Mouse (Mus musculus) midbrain, embryonic 14.5 days (tissue): ENCODE data around the gene Smad3. TPM values are rescaled to one million over a fixed set of nuclear protein-coding genes. Genes with fewer than 3 reads are reported as not detected.

Source experiments
- ATAC-seq: fragments of 200-750 bp; cut with Nextera tagmentation; 2 replicates; pipeline ENCODE4 v1.8.0; 2017; ENCODE audit warnings: moderate number of reproducible peaks, moderate library complexity; ENCODE audit not compliant: low FRiP score, low TSS enrichment
- DNase-seq: peaks from one replicate; pipeline ENCODE4 v3.0.0-alpha.2; 2015
- H3K27ac ChIP-seq: fragments of 300-500 bp; sonication (generic); replicated peaks from 2 replicates; pipeline ENCODE4 v1.5.1; 2014; ENCODE audit warnings: mild to moderate bottlenecking, low read depth, low read length, moderate library complexity
- H3K27me3 ChIP-seq: fragments of 300-500 bp; sonication (generic); 2 replicates; pipeline ENCODE4 v1.6.1; 2014; ENCODE audit warnings: low read length, control low read depth, mixed read lengths; ENCODE audit not compliant: control insufficient read depth, insufficient read depth
- H3K36me3 ChIP-seq: fragments of 300-500 bp; sonication (generic); 2 replicates; pipeline ENCODE4 v1.6.1; 2014; ENCODE audit warnings: low read length, control low read depth; ENCODE audit not compliant: control insufficient read depth, insufficient read depth
- H3K4me1 ChIP-seq: fragments of 300-500 bp; sonication (generic); 2 replicates; pipeline ENCODE4 v1.6.1; 2014; ENCODE audit warnings: mild to moderate bottlenecking, antibody characterized with exemption, low read length, control low read depth; ENCODE audit not compliant: control insufficient read depth, insufficient read depth
- H3K4me2 ChIP-seq: fragments of 300-500 bp; sonication (generic); 2 replicates; pipeline ENCODE4 v1.6.1; 2014; ENCODE audit warnings: mild to moderate bottlenecking, low read length, moderate library complexity
- H3K4me3 ChIP-seq: fragments of 300-500 bp; sonication (generic); replicated peaks from 2 replicates; pipeline ENCODE4 v1.5.1; 2014; ENCODE audit warnings: low read depth, low read length
- H3K9ac ChIP-seq: fragments of 300-500 bp; sonication (generic); replicated peaks from 2 replicates; pipeline ENCODE4 v1.6.1; 2014; ENCODE audit warnings: mild to moderate bottlenecking, low read length, moderate library complexity
- H3K9me3 ChIP-seq: fragments of 300-500 bp; sonication (generic); 2 replicates; pipeline ENCODE4 v1.6.1; 2016; ENCODE audit warnings: low read length, control low read depth, mixed read lengths; ENCODE audit not compliant: control insufficient read depth
- WGBS: fragments of 180-500 bp; shearing (Covaris S2); extraction: QIAGEN DNeasy Blood & Tissue Kit; methylation state at CpG from one replicate; pipeline ENCODE4 v1.1.7; 2014; 5-methylcytosine and 5-hydroxymethylcytosine counted together
- polyA plus RNA-seq: library from polyadenylated mRNA; unstranded; fragments of >200 nt; fragmentation: Nextera tagmentation; extraction: Ambion mirVana; gene quantifications from 2 replicates; pipeline ENCODE4 v1.2.1, GENCODE M21; 2014

The Smad3 gene
- polyA plus RNA-seq, 1 experiment from 2014 or later, result 7.7 TPM

DNA sequence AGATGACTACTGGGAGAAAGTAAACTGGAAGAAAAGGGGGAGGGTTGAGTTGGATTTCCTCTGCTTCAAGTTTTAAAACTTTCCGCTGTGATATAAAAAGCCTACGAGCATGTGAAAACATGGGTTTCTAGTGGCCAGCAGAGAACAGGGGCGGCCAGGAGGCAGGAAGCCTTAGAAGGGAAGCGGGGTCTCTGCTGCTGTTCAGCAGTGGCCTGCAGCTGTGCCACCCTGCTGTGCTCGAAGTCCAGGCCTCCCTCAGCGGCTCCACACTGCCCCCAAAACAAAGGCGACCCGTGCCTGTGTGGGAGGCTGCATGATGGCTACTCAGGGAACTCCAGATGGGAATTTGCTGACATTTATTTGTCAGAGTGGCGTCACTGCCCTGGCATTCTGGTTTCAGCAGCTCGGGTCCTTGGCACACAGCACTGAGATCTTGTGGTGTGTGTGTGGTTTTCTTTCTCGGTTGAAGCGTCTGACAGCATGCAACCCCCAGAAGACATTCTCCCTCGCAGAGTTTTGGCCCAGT is 146.9 kb downstream of the Smad3 start:
- ATAC-seq (no peak), DNase-seq (peak; percentile 34)
- 16% methylated on average over 13 of the region's 13 CpGs for WGBS
- Histone ChIP-seq H3K4me2 (no peak overlapping the region), H3K27me3 (no peaks in the 10 kb centered on the region), H3K27ac (no peak overlapping the region), H3K9ac (no peak overlapping the region), H3K4me3 (no peak overlapping the region), H3K4me1 (peaks cover 12% of the 10 kb centered on the region; the same call in 1 of the 2 replicates), H3K9me3 (no peaks in the 10 kb centered on the region), H3K36me3 (no peaks in the 10 kb centered on the region)

DNA sequence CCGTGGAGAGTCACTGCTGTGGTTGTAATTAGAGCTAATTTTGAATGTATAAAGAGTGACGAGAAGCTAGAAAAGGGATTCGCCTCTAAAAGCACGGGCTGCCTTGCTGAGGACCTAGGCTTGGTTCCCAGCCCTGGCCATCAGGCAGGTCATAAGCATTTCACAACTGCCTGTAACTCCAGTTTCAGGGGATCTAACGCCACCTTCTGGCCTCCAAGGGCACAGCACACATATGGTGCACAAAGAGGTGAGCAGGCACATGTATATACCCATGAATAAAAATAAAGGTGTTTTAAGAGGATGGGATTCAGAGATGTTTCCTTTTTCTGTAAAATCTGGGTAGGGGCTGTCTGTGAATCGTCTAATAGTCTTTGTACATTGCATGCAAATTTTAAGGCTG is 147.6 kb downstream of the Smad3 start:
- no peak for DNase-seq
- H3K4me1 ChIP-seq, result peaks cover 12% of the 10 kb centered on the region; the same call in 1 of the 2 replicates
- H3K36me3 ChIP-seq, result no peaks in the 10 kb centered on the region
- H3K9ac ChIP-seq, result no peak overlapping the region
- 88% methylated on average over 6 of the region's 6 CpGs for WGBS
- ATAC-seq, result no peak
- no peaks in the 10 kb centered on the region for H3K27me3 ChIP-seq
- no peak overlapping the region for H3K4me3 ChIP-seq
- H3K4me2 ChIP-seq, result no peak overlapping the region
- no peaks in the 10 kb centered on the region for H3K9me3 ChIP-seq
- H3K27ac ChIP-seq, result no peak overlapping the region

DNA sequence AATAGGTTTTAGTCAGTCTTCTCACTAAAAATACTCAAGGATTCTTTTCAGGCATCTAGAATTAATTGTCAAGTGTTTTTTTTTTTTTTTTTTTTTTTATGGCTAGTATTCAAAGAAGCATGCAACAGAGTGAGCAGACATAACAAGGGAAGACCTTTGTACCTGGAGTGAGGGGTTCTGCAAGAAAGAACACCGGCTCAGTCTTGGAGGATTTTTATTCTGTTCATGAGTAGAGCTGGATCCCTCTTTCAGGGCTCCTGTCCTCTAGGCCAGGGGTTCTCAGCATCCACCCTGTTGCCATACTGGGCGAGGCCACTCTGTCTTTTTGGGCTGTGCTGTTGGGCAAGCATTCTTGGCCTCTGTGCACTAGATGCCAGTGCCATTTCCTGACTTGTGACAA is 148.0 kb downstream of the Smad3 start:
- WGBS, result 98% methylated on average over 2 of the region's 2 CpGs
- no peaks in the 10 kb centered on the region for H3K36me3 ChIP-seq
- DNase-seq (no peak), ATAC-seq (no peak)
- H3K9me3 ChIP-seq, result no peaks in the 10 kb centered on the region
- H3K9ac ChIP-seq, result no peak overlapping the region
- no peaks in the 10 kb centered on the region for H3K27me3 ChIP-seq
- no peak overlapping the region for H3K4me2 ChIP-seq
- H3K4me3 ChIP-seq, result no peak overlapping the region
- H3K27ac ChIP-seq, result no peak overlapping the region
- H3K4me1 ChIP-seq, result peaks cover 12% of the 10 kb centered on the region; the same call in 1 of the 2 replicates

DNA sequence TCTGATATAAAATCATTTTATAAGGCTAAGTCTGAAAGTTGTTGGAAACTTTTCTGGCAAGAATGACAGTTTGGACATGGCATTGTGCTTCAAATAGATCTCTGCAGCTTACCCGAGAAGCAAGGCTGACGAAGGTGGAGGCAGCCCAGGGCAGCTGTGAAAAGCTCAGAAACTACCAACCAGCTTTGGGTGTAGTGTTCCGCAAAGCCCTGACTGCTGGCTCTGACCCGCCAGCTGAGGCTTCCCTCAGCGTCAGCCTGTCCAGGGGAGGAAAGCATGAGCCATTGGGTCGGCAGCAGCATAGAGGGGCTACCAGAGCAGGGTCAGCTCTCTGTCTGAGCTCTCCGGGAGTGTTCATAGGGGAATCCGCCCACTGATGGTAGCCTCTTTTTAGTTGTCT is 148.5 kb downstream of the Smad3 start:
- Histone ChIP-seq H3K9me3 (no peaks in the 10 kb centered on the region), H3K36me3 (no peaks in the 10 kb centered on the region), H3K4me3 (no peak overlapping the region), H3K9ac (no peak overlapping the region), H3K4me1 (peaks cover 12% of the 10 kb centered on the region; the same call in 1 of the 2 replicates), H3K4me2 (no peak overlapping the region), H3K27ac (no peak overlapping the region), H3K27me3 (no peaks in the 10 kb centered on the region)
- 68% methylated on average over 8 of the region's 8 CpGs for WGBS
- ATAC-seq, result no peak
- DNase-seq, result no peak

DNA sequence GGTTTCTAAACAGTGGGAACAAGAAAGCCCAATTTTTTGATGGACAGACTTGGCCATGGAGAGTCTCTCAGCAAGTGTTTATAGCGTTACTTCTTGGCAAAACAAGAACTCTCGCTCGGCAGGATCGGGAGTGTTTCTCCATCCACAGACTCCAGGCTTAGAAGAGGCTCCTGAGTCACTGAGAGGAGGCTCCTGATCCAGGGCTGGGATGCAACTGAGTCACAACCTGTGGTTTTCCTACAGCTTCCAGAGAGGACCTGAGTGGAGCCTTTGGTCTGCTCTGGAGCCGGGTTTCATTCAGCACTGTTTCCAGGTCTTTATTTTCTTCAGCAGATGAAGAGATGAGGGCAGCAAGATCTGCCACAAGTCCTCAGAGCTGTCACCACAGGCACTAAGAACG is 149.8 kb downstream of the Smad3 start:
- Histone ChIP-seq H3K27me3 (no peaks in the 10 kb centered on the region), H3K4me1 (peaks cover 18% of the 10 kb centered on the region), H3K4me2 (no peak overlapping the region), H3K27ac (no peak overlapping the region), H3K36me3 (no peaks in the 10 kb centered on the region), H3K9ac (no peak overlapping the region), H3K4me3 (no peak overlapping the region), H3K9me3 (no peaks in the 10 kb centered on the region)
- ATAC-seq (no peak), DNase-seq (no peak)
- 74% methylated on average over 6 of the region's 6 CpGs for WGBS

DNA sequence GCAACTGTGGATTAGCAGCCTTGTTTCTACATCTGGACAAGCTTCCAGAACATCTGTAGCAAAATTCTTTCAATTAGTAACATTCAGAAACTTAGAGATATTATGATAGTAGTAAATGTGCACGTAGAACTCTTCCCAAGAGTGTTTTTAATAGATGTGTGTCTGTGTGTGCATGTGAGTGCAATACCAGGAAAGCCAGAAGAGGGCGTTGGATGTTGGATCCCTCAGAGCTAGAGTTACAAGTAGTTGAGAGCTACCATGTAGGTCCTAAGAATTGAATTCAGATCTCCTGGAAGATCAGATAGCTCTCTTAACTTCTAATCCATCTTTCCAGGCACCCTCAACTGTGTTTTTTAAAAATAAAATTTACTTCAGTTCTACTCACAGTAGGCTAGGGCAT is 151.2 kb downstream of the Smad3 start:
- H3K4me3 ChIP-seq, result no peak overlapping the region
- peaks cover 18% of the 10 kb centered on the region for H3K4me1 ChIP-seq
- H3K9me3 ChIP-seq, result no peaks in the 10 kb centered on the region
- H3K27ac ChIP-seq, result no peak overlapping the region
- H3K36me3 ChIP-seq, result no peaks in the 10 kb centered on the region
- DNase-seq (no peak), ATAC-seq (no peak)
- no peaks in the 10 kb centered on the region for H3K27me3 ChIP-seq
- no peak overlapping the region for H3K4me2 ChIP-seq
- 75% methylated on average over 2 of the region's 2 CpGs for WGBS
- H3K9ac ChIP-seq, result no peak overlapping the region

DNA sequence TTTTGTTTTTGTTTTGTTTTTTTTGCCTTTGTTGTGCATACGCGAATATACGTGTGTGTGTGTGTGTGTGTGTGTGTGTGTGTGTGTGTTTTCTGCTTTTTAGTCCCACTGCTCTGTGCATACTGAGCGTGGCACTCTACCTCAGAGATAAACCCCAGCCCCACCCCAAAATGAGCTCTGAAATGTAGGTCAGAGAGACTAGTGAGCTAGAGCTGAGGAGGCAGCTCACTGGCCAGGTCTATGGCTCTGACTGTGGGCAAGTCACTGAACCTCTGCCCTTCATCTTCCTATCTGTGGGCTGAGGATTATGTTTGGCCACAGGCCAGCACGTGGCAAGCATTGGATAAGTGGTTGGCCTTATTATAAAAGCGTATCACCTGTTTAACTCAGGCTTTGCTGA is 153.9 kb downstream of the Smad3 start:
- Histone ChIP-seq H3K36me3 (no peaks in the 10 kb centered on the region), H3K4me2 (peak overlapping the region; percentile 72), H3K9me3 (no peaks in the 10 kb centered on the region), H3K4me1 (peaks cover 10% of the 10 kb centered on the region), H3K9ac (no peak overlapping the region), H3K27ac (no peak overlapping the region), H3K4me3 (no peak overlapping the region), H3K27me3 (no peaks in the 10 kb centered on the region)
- ATAC-seq (no peak), DNase-seq (no peak)
- 66% methylated on average over 6 of the region's 6 CpGs for WGBS

DNA sequence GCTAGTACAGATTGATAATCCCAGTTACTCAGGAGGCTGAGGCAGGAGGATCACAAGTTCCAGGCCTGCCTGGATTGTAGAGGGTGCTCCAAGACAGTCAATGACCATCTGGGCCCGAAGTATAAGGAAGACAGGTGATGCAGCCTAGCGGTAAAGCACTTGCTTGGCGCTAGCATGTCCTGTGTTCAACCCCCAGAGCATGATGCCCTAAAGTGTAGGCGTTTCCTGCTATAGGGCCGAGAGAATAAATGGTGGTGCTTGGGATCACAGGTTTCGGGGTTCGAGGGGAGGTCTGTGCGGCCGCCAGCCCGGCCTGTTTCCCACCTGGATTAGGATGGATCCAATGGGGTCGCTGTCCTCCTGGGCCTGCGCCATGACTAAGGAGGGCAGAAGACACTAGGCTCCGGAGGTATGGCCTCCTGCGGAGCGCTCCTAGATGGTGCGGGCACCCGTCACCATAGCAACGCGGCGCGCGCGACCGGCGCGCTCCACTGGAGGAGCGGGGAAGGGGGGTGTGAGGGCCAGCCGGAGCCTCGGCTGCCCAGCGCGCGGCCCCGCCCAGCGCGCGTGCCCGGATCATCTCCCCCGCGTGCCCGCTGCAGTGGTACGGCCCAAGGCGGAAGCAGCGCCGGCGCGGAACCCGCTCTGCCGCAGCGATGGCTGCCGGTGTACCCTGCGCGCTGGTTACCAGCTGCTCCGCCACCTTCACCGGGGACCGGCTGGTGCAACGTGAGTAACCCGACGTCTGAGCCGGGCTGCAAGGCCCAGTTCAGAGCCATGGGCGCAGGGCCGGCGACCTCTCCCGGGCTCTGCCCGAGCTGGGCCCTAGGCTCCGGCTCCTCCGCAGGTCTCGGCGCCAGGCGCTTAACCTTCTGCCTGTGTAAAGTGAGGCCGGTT is 155.5 kb downstream of the Smad3 start, which contains the start of the genes Iqch and Aagab:
TSS of gene Iqch (minus strand) at position 451 of the 897 bp plus-strand sequence.
TSS of gene Aagab (plus strand) at position 618 of the 897 bp plus-strand sequence.
- DNase-seq, result peak; percentile 99
- H3K9ac ChIP-seq, result peak within 1 kb of the TSS; percentile 84
- peak within 1 kb of the TSS; percentile 91 for H3K4me3 ChIP-seq
- H3K4me2 ChIP-seq, result peak within 1 kb of the TSS; percentile 72
- peaks cover 10% of the 10 kb centered on the region for H3K4me1 ChIP-seq
- WGBS, result 2% methylated on average over 66 of the region's 70 CpGs
- no peaks in the 10 kb centered on the region for H3K9me3 ChIP-seq
- peak; percentile 99 for ATAC-seq
- no peaks in the 10 kb centered on the region for H3K27me3 ChIP-seq
- H3K27ac ChIP-seq, result peak within 1 kb of the TSS; percentile 86
- H3K36me3 ChIP-seq, result no peaks in the 10 kb centered on the region
